Mouse (Mus musculus) activated CD4-positive, CD25-positive, alpha-beta regulatory T cell, adult 4 months (primary cell): Measurements from ENCODE around the gene Chadl. TPM values are rescaled to one million over a fixed set of nuclear protein-coding genes. Genes with fewer than 3 reads are reported as not detected.
"Not testable (repeated sequence)": the region's sequence is repeated elsewhere in the genome, so short reads cannot be mapped to it uniquely, and the experiment has no call there.

Experiments used
- ATAC-seq: one replicate; pipeline ENCODE4 v1.8.0; 2017
- polyA plus RNA-seq, 2 experiments: library from polyadenylated mRNA; unstranded; fragments of 100-300 nt; shearing (Covaris generic); gene quantifications; one replicate each; pipeline ENCODE4 v1.2.1; 2017

Chadl gene
- under 1 TPM; 0.46 to 0.78 TPM for polyA plus RNA-seq

GRCm38 (mm10) chr15:81697175-81697574, at the start of gene Chadl:
Gene Chadl, minus strand, starts transcription at chr15:81697287.
- ATAC-seq = no peak

- ATAC-seq = peak; percentile 78
These were observed 48.6 kb upstream of the Chadl start for GRCm38 (mm10) chr15:81745601-81746114.

DNA sequence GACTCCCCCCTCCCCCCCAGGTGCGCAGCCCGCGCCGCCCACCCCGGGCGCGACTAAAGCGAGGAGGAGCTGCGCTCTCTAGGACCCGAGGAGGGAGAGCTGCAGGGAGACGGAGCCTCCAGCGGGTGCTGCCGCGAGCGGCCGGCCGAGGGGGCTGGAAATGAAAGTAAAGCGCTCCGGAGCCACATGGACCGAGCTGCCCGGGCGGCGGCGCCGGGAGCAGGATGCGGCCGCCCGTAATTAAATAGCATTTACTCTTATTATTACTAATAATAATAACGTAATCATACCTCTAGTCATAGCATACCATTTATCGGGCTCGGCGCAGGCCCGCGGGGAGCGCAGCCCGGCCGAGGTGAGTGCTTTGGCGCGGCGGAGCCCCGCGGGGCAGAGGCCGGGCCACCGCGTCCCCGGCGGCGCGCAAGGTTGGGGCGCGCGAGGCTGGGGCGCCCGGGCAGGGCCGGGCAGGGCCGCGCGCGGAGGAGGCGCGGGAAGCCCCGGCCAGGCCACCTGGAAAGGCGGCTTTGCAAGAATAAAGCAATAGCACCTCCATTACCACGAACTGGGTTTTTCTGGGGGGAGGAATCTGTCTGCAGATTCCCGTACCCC, 48.0 kb upstream of the Chadl start, which contains the start of the genes Zc3h7b and Rangap1:
Gene Zc3h7b (plus strand): TSS at position 66 of the 609 bp plus-strand sequence.
Gene Rangap1 (minus strand): TSS at position 539 of the 609 bp plus-strand sequence.
- ATAC-seq = no peak

- not testable (repeated sequence) for ATAC-seq
These were observed 45.3 kb upstream of the Chadl start for GRCm38 (mm10) chr15:81742368-81742767.

DNA sequence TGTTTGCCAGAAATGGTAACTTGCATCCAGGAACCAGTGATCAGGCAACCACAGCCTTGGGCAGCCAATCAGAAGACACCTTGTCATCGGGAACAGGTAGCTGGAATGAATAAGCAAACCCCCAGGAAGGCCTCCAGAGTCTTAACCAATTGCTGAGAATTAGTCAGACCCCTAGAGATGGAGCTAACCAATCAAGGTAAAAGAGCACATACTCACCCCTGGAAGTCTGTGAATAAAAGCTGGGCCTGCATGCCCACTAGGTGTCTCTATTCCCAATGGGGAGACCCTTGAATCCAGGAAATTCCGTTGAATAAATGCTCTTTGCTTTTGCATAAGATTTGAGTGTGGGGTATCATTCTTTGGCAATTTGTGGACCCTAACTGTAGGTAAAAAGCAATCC, 42.8 kb upstream of the Chadl start:
- ATAC-seq = no peak

DNA sequence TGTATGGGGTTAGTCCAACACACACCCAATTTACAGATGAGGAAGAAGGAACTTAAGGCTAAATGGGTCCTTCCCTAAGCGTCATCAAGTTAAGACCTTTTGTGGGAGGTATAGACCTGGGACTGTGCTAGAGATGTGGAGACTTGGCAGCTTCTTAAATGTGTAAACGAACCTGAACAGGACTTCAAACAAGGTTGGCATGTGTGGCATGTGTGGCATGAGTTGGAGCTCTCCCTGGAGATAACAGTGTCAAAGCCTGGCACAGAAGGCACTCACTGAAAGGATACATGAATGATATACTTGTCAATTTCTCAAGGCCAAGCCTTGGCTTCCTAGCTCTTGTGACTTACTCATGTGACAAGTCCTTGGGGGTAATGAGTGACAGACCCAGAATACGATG, 42.2 kb upstream of the Chadl start:
- ATAC-seq = no peak

GRCm38 (mm10) chr15:81735075-81735474, 38.0 kb upstream of the Chadl start:
- no peak for ATAC-seq

DNA sequence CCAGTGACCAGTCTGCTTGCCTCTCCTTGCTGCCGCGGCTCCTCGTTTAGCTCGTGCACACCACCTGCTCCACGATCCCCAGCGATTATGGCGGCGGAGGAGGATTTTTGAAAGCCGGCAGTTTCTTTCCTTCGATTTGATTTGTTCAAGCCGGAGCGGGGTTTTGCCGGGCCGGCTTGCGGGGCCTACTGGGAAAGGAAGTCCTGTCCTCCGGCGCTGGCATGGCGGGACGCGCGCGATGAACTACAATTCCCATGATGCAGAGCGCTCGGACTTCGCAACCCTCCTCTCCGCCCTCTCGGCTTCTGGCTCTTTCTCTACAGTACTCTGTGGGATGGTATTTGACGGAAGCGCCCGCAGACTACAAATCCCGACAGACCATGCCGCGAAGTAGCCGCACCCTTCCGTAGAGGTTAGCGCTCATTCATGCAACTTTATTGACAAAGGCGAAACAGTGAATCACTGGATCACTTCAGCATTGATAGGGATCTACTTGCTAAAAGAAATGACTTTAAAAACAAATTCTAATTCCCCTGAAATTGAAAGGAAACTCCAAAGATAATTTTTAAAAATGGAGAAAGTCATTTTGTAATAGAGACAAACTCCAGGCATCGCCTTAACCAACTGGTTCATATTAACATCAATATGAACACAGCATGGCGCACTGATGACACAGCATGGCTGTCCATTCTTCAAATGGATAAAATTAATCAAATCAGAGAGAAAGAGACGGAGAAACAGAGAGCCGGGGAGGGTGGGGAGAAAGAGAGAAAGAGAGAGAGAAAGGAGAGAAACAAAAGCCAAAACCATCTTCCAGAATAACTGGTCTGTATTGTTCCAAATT, 32.9 kb upstream of the Chadl start:
- peak; percentile 97 for ATAC-seq

DNA sequence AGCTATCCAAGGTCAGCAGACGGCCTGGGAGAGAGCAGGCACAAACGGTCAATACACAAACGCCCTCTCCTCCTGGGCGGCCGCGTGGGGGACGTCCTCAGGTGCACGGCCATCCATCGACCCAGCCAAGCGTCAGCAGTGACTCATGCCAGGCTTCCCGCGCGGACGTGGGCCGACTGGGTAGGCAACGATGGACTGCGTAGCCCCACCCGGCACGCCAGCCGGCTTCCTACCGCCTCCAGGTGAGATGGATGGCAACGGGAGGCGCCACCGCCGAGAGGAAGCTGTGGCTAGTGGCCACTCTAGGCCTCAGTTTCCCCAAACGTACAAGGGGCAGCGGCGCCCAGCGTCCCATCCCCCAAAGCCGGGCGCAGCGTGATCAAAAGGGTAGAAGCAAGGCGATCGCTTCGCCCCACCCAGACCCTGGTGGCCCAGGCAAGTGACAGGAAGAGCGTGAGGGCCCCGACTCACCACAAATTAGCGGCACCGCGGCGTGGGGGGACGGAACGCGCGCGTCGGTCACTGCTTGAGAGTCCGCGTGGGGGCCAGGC, 32.2 kb upstream of the Chadl start:
- ATAC-seq = peak; percentile 14

DNA sequence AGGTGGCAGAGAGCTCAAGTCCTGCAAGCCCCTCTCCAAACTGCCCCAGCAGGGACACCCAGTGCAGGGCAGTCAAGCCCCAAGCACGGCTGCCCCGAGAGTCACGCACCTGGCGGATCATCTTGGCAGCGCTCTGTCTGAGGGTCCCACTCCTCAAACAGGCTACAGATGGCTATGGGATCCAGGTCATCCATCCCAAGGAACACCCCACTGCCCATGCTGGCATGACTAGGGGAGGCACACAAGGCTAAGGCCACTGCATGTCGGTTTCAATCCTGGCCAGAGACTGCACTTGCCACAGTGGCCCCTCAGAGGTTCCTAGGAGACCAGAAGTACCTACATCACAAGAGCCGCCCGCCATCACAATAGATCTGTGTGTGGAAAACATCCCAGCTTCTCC, 28.9 kb upstream of the Chadl start:
- ATAC-seq = no peak

DNA sequence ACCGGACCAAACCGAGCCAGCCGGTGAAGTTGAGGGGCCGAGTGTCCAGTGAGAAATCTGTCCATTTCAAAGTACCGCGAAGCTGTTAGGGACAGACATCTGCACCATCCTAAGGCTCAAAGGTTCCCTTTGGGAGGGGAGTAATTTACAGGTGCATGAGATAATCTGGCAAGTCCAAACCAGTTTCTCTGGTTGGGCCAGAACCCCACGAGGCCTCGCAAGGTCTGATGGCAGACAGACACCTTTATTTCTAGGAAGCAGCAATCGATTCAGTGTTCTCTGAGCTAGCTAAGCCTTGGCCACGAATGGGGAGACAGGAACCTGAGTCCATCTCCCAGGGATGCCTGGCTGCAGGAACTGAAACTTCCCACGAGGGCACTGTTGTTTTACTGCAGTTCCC, 26.6 kb upstream of the Chadl start:
- no peak for ATAC-seq

DNA sequence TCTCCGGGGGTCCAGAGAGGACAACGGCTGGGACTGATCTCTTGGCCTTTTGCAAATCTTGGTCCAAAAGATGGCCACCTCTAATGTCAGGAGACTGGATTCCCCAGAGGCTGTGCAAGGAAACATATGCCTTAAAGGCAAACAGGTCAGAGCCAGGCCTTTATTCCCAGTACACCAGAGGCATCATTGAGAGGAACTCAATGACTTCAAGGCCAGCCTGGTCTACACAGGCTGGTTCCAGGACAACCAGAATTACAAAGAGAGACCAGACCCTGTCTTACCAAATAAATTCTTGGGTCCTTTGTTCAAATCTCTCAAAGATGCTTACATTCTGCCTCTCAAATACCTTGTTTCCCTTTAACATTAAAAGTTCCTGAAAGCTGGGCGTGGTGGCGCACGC, 25.3 kb upstream of the Chadl start:
- ATAC-seq = no peak

GRCm38 (mm10) chr15:81719139-81719531, 22.0 kb upstream of the Chadl start:
- no peak for ATAC-seq

- ATAC-seq = no peak
These were observed 21.4 kb upstream of the Chadl start for GRCm38 (mm10) chr15:81718336-81719138.

DNA sequence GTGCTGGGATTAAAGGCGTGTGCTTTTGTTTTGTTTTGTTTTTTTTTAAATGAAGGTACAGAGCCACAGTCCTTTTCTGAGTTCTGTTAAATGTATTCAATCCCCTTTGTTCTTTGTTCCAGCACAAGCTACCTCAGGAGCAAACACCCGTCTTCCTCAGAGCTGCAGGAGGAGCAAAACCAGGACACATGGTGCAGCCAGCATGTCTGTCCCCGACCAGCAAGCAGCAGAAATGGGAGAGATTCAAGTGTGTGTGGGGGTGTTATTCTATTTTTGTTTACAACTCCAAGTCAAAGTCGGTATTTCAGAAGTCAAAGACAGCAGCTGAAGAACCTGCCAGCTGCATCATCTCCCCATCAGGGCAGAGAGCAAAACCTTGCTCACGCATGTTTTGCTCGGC, 16.7 kb upstream of the Chadl start:
- ATAC-seq = no peak

DNA sequence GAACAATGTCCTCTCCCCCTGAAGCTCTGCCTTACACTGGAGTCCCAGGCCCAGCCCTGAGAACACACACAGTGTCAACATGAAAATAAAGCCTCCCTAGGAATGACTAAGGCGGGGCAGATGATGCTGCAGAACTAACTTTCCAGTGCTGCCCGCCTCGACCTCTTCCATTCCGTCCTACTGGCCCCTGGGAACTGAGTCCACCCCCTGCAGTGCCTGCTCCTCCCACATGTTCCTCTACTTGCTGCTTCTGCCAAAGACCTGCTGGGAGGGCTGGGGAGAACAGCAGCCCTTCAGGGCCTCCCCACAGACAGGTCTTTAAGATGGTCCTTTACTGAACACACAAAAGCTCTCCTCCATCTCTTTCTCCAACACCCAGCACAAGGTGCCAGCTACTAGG, 13.7 kb upstream of the Chadl start:
- ATAC-seq = no peak

GRCm38 (mm10) chr15:81709686-81710085, 12.6 kb upstream of the Chadl start:
- ATAC-seq = no peak

DNA sequence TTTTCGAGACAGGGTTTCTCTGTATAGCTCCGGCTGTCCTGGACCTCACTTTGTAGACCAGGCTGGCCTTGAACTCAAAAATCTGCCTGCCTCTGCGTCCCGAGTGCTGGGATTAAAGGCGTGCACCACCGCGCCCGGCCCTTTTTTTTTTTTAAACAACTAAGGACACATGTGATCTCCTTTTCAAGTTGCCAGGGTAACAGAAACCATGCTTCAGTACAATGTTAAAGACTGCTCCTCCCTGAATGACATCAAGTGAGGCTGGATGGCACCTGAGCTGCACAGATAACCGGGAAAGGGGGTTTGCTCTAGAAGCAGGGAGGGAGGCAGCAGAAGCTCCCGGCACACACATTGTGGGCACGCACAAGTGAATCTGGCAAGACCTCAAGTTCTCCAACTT, 11.9 kb upstream of the Chadl start:
- ATAC-seq = no peak

DNA sequence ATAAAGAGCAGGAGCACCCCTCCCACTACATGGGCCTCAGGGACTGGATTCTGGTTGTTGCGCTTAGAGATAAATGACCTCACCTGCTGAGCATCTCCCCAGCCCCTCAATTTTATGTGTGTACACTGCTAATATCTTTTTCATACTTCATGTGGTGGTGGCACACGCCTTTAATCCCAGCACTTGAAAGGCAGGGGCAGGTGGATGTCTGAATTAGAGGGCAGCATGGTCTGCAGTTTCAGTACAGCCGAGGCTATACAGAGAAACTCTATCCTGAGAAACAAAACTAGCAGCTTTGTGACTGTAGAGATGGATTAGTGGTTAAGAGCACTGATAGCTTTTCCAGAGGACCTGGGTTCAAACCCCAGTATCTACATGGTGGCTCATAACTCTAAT, 6.0 kb upstream of the Chadl start:
- no peak for ATAC-seq

- no peak for ATAC-seq
These were observed 5.4 kb upstream of the Chadl start for GRCm38 (mm10) chr15:81702306-81703093.

DNA sequence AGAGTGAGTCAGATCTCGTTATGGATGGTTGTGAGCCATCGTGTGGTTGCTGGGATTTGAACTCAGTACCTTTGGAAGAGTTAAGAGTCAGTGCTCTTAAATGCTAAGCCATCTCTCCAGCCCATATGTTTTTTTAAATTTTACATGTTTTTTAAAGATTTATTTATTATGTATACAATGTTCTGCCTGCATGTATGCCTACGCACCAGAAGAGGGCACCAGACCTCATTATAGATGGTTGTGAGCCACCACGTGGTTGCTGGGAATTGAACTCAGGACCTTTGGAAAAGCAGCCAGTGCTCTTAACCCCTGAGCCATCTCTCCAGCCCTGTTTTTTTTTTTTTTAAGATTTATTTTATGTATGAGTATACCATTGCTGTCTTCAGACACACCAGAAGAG, 4.3 kb upstream of the Chadl start:
- ATAC-seq = not testable (repeated sequence)

- peak; percentile 23 for ATAC-seq
These were observed 3.5 kb upstream of the Chadl start for GRCm38 (mm10) chr15:81700601-81701000.
